Mouse (Mus musculus) kidney, embryonic 15.5 days (tissue): ENCODE measurements at regions not wholly inside any gene's neighbourhood (a gene's known extent, or its start where the extent isn't known, plus 50 kb on each side); places are given as distances from the start of the nearest gene placed in this dataset.

Experiments used
- ATAC-seq: fragments of 200-750 bp; cut with Nextera tagmentation; replicated peaks from 2 replicates; pipeline ENCODE4 v1.8.0; 2017; ENCODE audit warnings: moderate TSS enrichment; ENCODE audit not compliant: low FRiP score
- H3K27ac ChIP-seq: fragments of 300-500 bp; sonication (generic); 2 replicates; pipeline ENCODE4 v1.5.1; 2015; ENCODE audit warnings: mild to moderate bottlenecking, inconsistent platforms
- H3K27me3 ChIP-seq: fragments of 300-500 bp; sonication (generic); 2 replicates; pipeline ENCODE4 v1.6.1; 2015; ENCODE audit warnings: inconsistent platforms
- H3K36me3 ChIP-seq: fragments of 300-500 bp; sonication (generic); 2 replicates; pipeline ENCODE4 v1.6.1; 2015; ENCODE audit warnings: inconsistent platforms
- H3K4me1 ChIP-seq: fragments of 300-500 bp; sonication (generic); 2 replicates; pipeline ENCODE4 v1.6.1; 2015; ENCODE audit warnings: inconsistent platforms
- H3K4me2 ChIP-seq: fragments of 300-500 bp; sonication (generic); 2 replicates; pipeline ENCODE4 v1.6.1; 2015; ENCODE audit warnings: moderate library complexity, mild to moderate bottlenecking, inconsistent platforms
- H3K4me3 ChIP-seq: fragments of 300-500 bp; sonication (generic); replicated peaks from 2 replicates; pipeline ENCODE4 v1.5.1; 2015; ENCODE audit warnings: mild to moderate bottlenecking, inconsistent platforms
- H3K9ac ChIP-seq: fragments of 300-500 bp; sonication (generic); 2 replicates; pipeline ENCODE4 v1.6.1; 2015; ENCODE audit warnings: mild to moderate bottlenecking, inconsistent platforms
- H3K9me3 ChIP-seq: fragments of 300-500 bp; sonication (generic); replicated peaks from 2 replicates; pipeline ENCODE4 v1.6.1; 2016; ENCODE audit warnings: inconsistent platforms
- WGBS: fragments of 180-500 bp; shearing (Covaris S2); methylation state at CpG from one replicate; pipeline ENCODE4 v1.1.7; 2015; ENCODE audit warnings: mixed read lengths; 5-methylcytosine and 5-hydroxymethylcytosine counted together

- ATAC-seq = no peak
- Histone ChIP-seq H3K9ac (no peak overlapping the region), H3K4me1 (peaks cover 26% of the 10 kb centered on the region), H3K27me3 (peaks cover 10% of the 10 kb centered on the region), H3K9me3 (no peaks in the 10 kb centered on the region), H3K4me2 (0 out of 2 replicates have a peak overlapping the region, but pooled peaks have one; percentile 10), H3K36me3 (no peaks in the 10 kb centered on the region), H3K27ac (no peak overlapping the region), H3K4me3 (no peak overlapping the region)
- WGBS = 40% methylated on average over 9 of the region's 9 CpGs
Measured at GRCm38 (mm10) chr2:75425791-75426190, 233.3 kb upstream of the Hnrnpa3 start.

- peaks cover 23% of the 10 kb centered on the region for H3K4me1 ChIP-seq
- no peak overlapping the region for H3K27ac ChIP-seq
- peaks cover 14% of the 10 kb centered on the region for H3K27me3 ChIP-seq
- H3K9me3 ChIP-seq = no peaks in the 10 kb centered on the region
- no peak for ATAC-seq
- WGBS = 97% methylated on average over 4 of the region's 4 CpGs
- no peaks in the 10 kb centered on the region for H3K36me3 ChIP-seq
- no peak overlapping the region for H3K4me2 ChIP-seq
- no peak overlapping the region for H3K9ac ChIP-seq
- no peak overlapping the region for H3K4me3 ChIP-seq
Measured at GRCm38 (mm10) chr2:75427936-75428458, 231.1 kb upstream of the Hnrnpa3 start.

- Histone ChIP-seq H3K27ac (no peak overlapping the region), H3K4me2 (no peak overlapping the region), H3K4me1 (peaks cover 7% of the 10 kb centered on the region), H3K36me3 (no peaks in the 10 kb centered on the region), H3K9ac (no peak overlapping the region), H3K27me3 (peaks cover 5% of the 10 kb centered on the region; the same call in 1 of the 2 replicates), H3K9me3 (no peaks in the 10 kb centered on the region), H3K4me3 (no peak overlapping the region)
- ATAC-seq = no peak
- WGBS = 78% methylated on average over 4 of the region's 4 CpGs
Measured at GRCm38 (mm10) chr2:75430161-75430940, 228.7 kb upstream of the Hnrnpa3 start.

- no peak overlapping the region for H3K4me2 ChIP-seq
- H3K4me1 ChIP-seq = no peaks in the 10 kb centered on the region
- no peak overlapping the region for H3K27ac ChIP-seq
- 87% methylated on average over 6 of the region's 6 CpGs for WGBS
- no peaks in the 10 kb centered on the region for H3K9me3 ChIP-seq
- no peak overlapping the region for H3K9ac ChIP-seq
- H3K27me3 ChIP-seq = peaks cover 5% of the 10 kb centered on the region; the same call in 1 of the 2 replicates
- no peak for ATAC-seq
- H3K36me3 ChIP-seq = no peaks in the 10 kb centered on the region
- no peak overlapping the region for H3K4me3 ChIP-seq
Measured at GRCm38 (mm10) chr2:75431981-75432380, 227.1 kb upstream of the Hnrnpa3 start.

- WGBS = 79% methylated on average over 17 of the region's 17 CpGs
- no peaks in the 10 kb centered on the region for H3K36me3 ChIP-seq
- H3K4me2 ChIP-seq = no peak overlapping the region
- H3K27ac ChIP-seq = no peak overlapping the region
- no peak overlapping the region for H3K4me3 ChIP-seq
- no peaks in the 10 kb centered on the region for H3K9me3 ChIP-seq
- no peaks in the 10 kb centered on the region for H3K4me1 ChIP-seq
- H3K27me3 ChIP-seq = peaks cover 5% of the 10 kb centered on the region; the same call in 1 of the 2 replicates
- H3K9ac ChIP-seq = no peak overlapping the region
- no peak for ATAC-seq
Measured at GRCm38 (mm10) chr2:75434521-75434920, 224.5 kb upstream of the Hnrnpa3 start.

- ATAC-seq = no peak
- H3K4me3 ChIP-seq = no peak overlapping the region
Measured at GRCm38 (mm10) chr2:75439522-75440230, 219.4 kb upstream of the Hnrnpa3 start.

GRCm38 (mm10) chr2:75442632-75443031, 216.4 kb upstream of the Hnrnpa3 start:
- no peaks in the 10 kb centered on the region for H3K9me3 ChIP-seq
- no peak overlapping the region for H3K4me3 ChIP-seq
- peaks cover 3% of the 10 kb centered on the region; the same call in 1 of the 2 replicates for H3K4me1 ChIP-seq
- H3K27me3 ChIP-seq = no peaks in the 10 kb centered on the region
- no peak overlapping the region for H3K4me2 ChIP-seq
- H3K27ac ChIP-seq = no peak overlapping the region
- no peak for ATAC-seq
- 70% methylated on average over 1 of the region's 1 CpGs for WGBS
- no peak overlapping the region for H3K9ac ChIP-seq
- no peaks in the 10 kb centered on the region for H3K36me3 ChIP-seq

More at GRCm38 (mm10) chr2:75439522-75440230, 219.4 kb upstream of the Hnrnpa3 start:
- no peaks in the 10 kb centered on the region for H3K9me3 ChIP-seq
- H3K4me1 ChIP-seq = peaks cover 3% of the 10 kb centered on the region; the same call in 1 of the 2 replicates
- H3K9ac ChIP-seq = no peak overlapping the region
- WGBS = 50% methylated on average over 10 of the region's 10 CpGs
- no peak overlapping the region for H3K4me2 ChIP-seq
- no peaks in the 10 kb centered on the region for H3K36me3 ChIP-seq
- H3K27me3 ChIP-seq = no peaks in the 10 kb centered on the region
- no peak overlapping the region for H3K27ac ChIP-seq

GRCm38 (mm10) chr2:75445189-75445588, 213.9 kb upstream of the Hnrnpa3 start:
- no peaks in the 10 kb centered on the region; the same call in 1 of the 2 replicates for H3K27me3 ChIP-seq
- no peak overlapping the region for H3K4me2 ChIP-seq
- no peaks in the 10 kb centered on the region for H3K36me3 ChIP-seq
- no peak for ATAC-seq
- no peaks in the 10 kb centered on the region for H3K9me3 ChIP-seq
- H3K4me1 ChIP-seq = no peaks in the 10 kb centered on the region
- no peak overlapping the region for H3K4me3 ChIP-seq
- no peak overlapping the region for H3K9ac ChIP-seq
- no peak overlapping the region for H3K27ac ChIP-seq

GRCm38 (mm10) chr2:75446996-75447715, 211.9 kb upstream of the Hnrnpa3 start:
- Histone ChIP-seq H3K9me3 (no peaks in the 10 kb centered on the region), H3K27ac (no peak overlapping the region), H3K4me3 (no peak overlapping the region), H3K4me2 (no peak overlapping the region), H3K9ac (no peak overlapping the region), H3K36me3 (no peaks in the 10 kb centered on the region), H3K4me1 (no peaks in the 10 kb centered on the region), H3K27me3 (no peaks in the 10 kb centered on the region; the same call in 1 of the 2 replicates)
- 73% methylated on average over 7 of the region's 7 CpGs for WGBS
- ATAC-seq = no peak

GRCm38 (mm10) chr2:75448221-75448620, 210.8 kb upstream of the Hnrnpa3 start:
- Histone ChIP-seq H3K27me3 (no peaks in the 10 kb centered on the region; the same call in 1 of the 2 replicates), H3K4me2 (no peak overlapping the region), H3K27ac (no peak overlapping the region), H3K9me3 (no peaks in the 10 kb centered on the region), H3K36me3 (no peaks in the 10 kb centered on the region), H3K4me3 (no peak overlapping the region), H3K4me1 (no peaks in the 10 kb centered on the region), H3K9ac (no peak overlapping the region)
- WGBS = 54% methylated on average over 5 of the region's 5 CpGs
- no peak for ATAC-seq

GRCm38 (mm10) chr2:75451846-75452267, 207.2 kb upstream of the Hnrnpa3 start:
- 31% methylated on average over 8 of the region's 8 CpGs for WGBS
- no peak overlapping the region for H3K4me3 ChIP-seq
- H3K4me1 ChIP-seq = no peaks in the 10 kb centered on the region
- H3K27ac ChIP-seq = no peak overlapping the region
- no peaks in the 10 kb centered on the region for H3K9me3 ChIP-seq
- H3K4me2 ChIP-seq = no peak overlapping the region
- H3K9ac ChIP-seq = no peak overlapping the region
- H3K36me3 ChIP-seq = no peaks in the 10 kb centered on the region
- H3K27me3 ChIP-seq = no peaks in the 10 kb centered on the region; the same call in 1 of the 2 replicates
- no peak for ATAC-seq
